Mouse (Mus musculus): Measurements from ENCODE around the gene Nacc1. TPM values are rescaled to one million over a fixed set of nuclear protein-coding genes. Genes with fewer than 3 reads are reported as not detected.
A peak's percentile ranks its signal among the peaks of the same experiment; 100 is the strongest.

Gene Nacc1
- polyA plus RNA-seq, 1 experiment = 86.7 TPM

DNA sequence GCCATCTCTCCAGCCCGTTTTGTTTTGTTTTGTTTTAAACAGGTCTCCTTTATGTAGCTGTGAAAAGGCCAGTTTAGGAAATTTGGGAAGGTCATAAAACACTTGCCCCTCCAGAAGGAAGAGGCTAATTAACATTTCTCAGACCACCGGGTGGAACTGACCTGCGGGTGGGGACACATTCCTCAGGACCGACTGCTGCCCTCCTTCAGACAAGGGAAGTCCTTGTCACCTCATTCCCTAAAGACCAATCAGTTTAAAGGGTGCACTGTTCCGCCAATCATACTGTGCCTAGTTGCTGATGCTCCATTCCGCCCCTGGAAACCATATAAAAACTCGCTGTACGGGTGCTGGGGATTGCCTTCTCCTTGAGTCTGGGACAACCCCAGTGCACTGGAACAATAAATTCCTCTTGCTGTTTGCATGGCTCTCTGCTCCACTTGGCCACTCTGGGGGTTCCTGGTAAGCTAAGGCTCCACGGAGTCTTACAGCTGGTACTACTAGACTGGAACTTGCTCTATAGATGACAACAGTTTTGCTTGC lies 34.5 kb downstream of the Nacc1 start:
- Histone ChIP-seq H3K4me3 (ENCODE audit: insufficient read depth, low read length) (no peak overlapping the region), H3K27ac (ENCODE audit: insufficient read depth, low read length) (no peak overlapping the region), H3K4me1 (ENCODE audit: control insufficient read depth, insufficient read depth, low read length) (no peaks in the 10 kb centered on the region)
- TF ChIP-seq CTCF (IDR thresholded peaks at IDR 0.05; ENCODE audit: extremely low read depth, insufficient read depth, low read length) = no peak
- TF ChIP-seq POLR2A (IDR thresholded peaks at IDR 0.05; ENCODE audit: extremely low read depth, insufficient read depth, low read length) = no peak

DNA sequence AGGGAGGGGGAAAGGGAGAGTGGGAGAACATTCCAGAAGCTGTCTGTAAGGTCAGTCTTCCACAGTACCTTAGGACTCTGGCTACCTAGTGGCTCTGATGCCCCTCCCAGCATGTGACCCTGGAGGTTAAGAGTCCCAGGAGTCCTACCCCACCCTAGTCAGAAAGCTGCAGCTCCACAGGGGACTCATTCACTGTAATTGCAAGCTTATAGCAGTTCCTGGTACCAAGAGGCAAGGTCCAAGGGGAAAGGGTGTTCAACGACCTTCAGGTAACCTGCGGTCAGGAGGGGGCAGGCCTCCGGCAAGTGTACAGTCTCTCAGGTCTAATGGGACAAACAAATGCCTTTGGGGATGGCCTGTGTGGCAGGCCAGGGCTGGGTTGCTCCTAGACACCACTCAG lies 37.4 kb downstream of the Nacc1 start:
- Histone ChIP-seq H3K27ac (ENCODE audit: insufficient read depth, low read length) (no peak overlapping the region), H3K4me1 (ENCODE audit: control insufficient read depth, insufficient read depth, low read length) (no peaks in the 10 kb centered on the region; the same call in 1 of the 2 replicates), H3K4me3 (ENCODE audit: insufficient read depth, low read length) (no peak overlapping the region)
- TF ChIP-seq CTCF (IDR thresholded peaks at IDR 0.05; ENCODE audit: extremely low read depth, insufficient read depth, low read length) = no peak
- no peak for TF ChIP-seq POLR2A (IDR thresholded peaks at IDR 0.05; ENCODE audit: extremely low read depth, insufficient read depth, low read length)

GRCm38 (mm10) chr8:84647461-84647901 lies 40.2 kb downstream of the Nacc1 start:
- Histone ChIP-seq H3K4me3 (ENCODE audit: insufficient read depth, low read length) (no peak overlapping the region), H3K27ac (ENCODE audit: insufficient read depth, low read length) (no peak overlapping the region)
- TF ChIP-seq POLR2A (IDR thresholded peaks at IDR 0.05; ENCODE audit: extremely low read depth, insufficient read depth, low read length) (no peak), CTCF (IDR thresholded peaks at IDR 0.05; ENCODE audit: extremely low read depth, insufficient read depth, low read length) (no peak)

DNA sequence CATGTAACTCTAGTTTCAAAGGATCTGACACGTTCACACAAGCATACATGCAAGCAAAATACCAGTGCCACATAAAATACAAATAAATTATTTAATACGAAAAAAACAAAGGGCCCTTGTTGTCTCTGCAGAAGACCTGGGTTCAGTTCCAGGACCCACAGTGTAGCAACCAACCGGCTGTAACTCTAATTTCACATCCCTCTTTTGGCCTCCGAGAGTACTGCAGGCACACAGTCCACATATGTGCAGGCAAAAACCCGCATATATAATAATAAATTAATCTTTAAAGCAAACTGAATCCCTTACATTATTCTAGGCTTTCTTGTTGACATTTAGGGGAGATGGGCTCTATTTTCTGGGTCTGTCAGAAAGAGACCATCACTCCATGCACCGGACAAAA lies 40.9 kb downstream of the Nacc1 start:
- no peak overlapping the region for H3K4me3 ChIP-seq (ENCODE audit: insufficient read depth, low read length)
- H3K27ac ChIP-seq (ENCODE audit: insufficient read depth, low read length) = no peak overlapping the region
- H3K4me1 ChIP-seq (ENCODE audit: control insufficient read depth, insufficient read depth, low read length) = no peaks in the 10 kb centered on the region; the same call in 1 of the 2 replicates
- TF ChIP-seq CTCF (IDR thresholded peaks at IDR 0.05; ENCODE audit: extremely low read depth, insufficient read depth, low read length) = no peak
- no peak for TF ChIP-seq POLR2A (IDR thresholded peaks at IDR 0.05; ENCODE audit: extremely low read depth, insufficient read depth, low read length)

More at GRCm38 (mm10) chr8:84647461-84647901, 40.2 kb downstream of the Nacc1 start:
- no peaks in the 10 kb centered on the region; the same call in 1 of the 2 replicates for H3K4me1 ChIP-seq (ENCODE audit: control insufficient read depth, insufficient read depth, low read length)

GRCm38 (mm10) chr8:84643019-84643418 lies 44.6 kb downstream of the Nacc1 start:
- Histone ChIP-seq H3K27ac (ENCODE audit: insufficient read depth, low read length) (no peak overlapping the region), H3K4me1 (ENCODE audit: control insufficient read depth, insufficient read depth, low read length) (no peaks in the 10 kb centered on the region; the same call in none of the 2 replicates)

DNA sequence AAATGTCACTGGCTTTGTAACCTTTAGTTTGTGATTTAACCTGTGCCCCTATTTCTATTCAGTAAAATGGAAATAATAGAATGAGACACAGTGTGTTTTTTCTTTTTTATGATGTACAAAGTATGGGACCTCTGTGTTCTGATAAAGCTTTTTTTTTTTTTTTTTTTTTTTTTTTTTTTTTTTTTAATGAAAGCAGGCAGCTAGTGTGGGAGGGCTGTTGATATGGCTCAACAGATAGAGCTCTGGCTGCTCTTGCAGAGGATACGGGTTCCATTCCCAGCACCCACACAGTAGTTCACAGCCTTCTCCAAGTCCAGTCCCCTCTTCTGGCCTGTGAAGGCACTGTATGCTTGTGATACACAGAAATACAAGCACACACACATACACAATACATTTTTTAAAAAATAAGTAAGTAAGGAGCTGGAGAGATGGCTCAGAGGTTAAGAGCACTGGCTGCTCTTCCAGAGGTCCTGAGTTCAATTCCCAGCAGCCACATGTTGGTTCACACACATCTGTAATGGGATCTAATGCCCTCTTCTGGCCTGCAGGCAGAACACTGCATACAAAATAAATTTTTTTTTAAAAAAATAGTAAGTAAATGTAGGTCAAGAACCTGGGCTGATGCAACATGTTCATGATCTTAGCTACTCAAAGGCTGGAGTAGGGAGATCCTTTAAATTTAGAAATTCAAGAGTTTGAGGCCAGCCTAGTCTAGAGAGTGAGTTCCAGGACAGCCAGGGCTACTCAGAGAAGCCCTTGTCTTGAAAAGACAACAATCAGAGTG lies 45.9 kb downstream of the Nacc1 start:
- TF ChIP-seq CTCF (IDR thresholded peaks at IDR 0.05; ENCODE audit: extremely low read depth, insufficient read depth, low read length) (no peak), POLR2A (IDR thresholded peaks at IDR 0.05; ENCODE audit: extremely low read depth, insufficient read depth, low read length) (no peak)
- Histone ChIP-seq H3K4me1 (ENCODE audit: control insufficient read depth, insufficient read depth, low read length) (no peaks in the 10 kb centered on the region; the same call in 1 of the 2 replicates), H3K4me3 (ENCODE audit: insufficient read depth, low read length) (no peak overlapping the region)

More at GRCm38 (mm10) chr8:84643019-84643418, 44.6 kb downstream of the Nacc1 start:
- TF ChIP-seq CTCF (IDR thresholded peaks at IDR 0.05; ENCODE audit: extremely low read depth, insufficient read depth, low read length) = no peak
- no peak for TF ChIP-seq POLR2A (IDR thresholded peaks at IDR 0.05; ENCODE audit: extremely low read depth, insufficient read depth, low read length)
- no peak overlapping the region for H3K4me3 ChIP-seq (ENCODE audit: insufficient read depth, low read length)

GRCm38 (mm10) chr8:84640617-84641294 lies 46.9 kb downstream of the Nacc1 start:
- Histone ChIP-seq H3K4me1 (ENCODE audit: control insufficient read depth, insufficient read depth, low read length) (no peaks in the 10 kb centered on the region; the same call in 1 of the 2 replicates), H3K27ac (ENCODE audit: insufficient read depth, low read length) (no peak overlapping the region), H3K4me3 (ENCODE audit: insufficient read depth, low read length) (no peak overlapping the region)
- TF ChIP-seq CTCF (IDR thresholded peaks at IDR 0.05; ENCODE audit: extremely low read depth, insufficient read depth, low read length) = no peak
- TF ChIP-seq POLR2A (IDR thresholded peaks at IDR 0.05; ENCODE audit: extremely low read depth, insufficient read depth, low read length) = no peak

More for the DNA sequence above, 45.9 kb downstream of the Nacc1 start:
- H3K27ac ChIP-seq (ENCODE audit: insufficient read depth, low read length) = no peak overlapping the region

GRCm38 (mm10) chr8:84640010-84640588 lies 47.6 kb downstream of the Nacc1 start:
- Histone ChIP-seq H3K4me1 (ENCODE audit: control insufficient read depth, insufficient read depth, low read length) (no peaks in the 10 kb centered on the region; the same call in 1 of the 2 replicates), H3K4me3 (ENCODE audit: insufficient read depth, low read length) (peak overlapping the region; percentile 69), H3K27ac (ENCODE audit: insufficient read depth, low read length) (no peak overlapping the region)
- no peak for TF ChIP-seq POLR2A (IDR thresholded peaks at IDR 0.05; ENCODE audit: extremely low read depth, insufficient read depth, low read length)
- TF ChIP-seq CTCF (IDR thresholded peaks at IDR 0.05; ENCODE audit: extremely low read depth, insufficient read depth, low read length) = no peak

Data from cortical plate, adult 2 months (tissue).